Mouse (Mus musculus) heart, postnatal 14 days (tissue): ENCODE results near the gene Rgs13. TPM values are rescaled to one million over a fixed set of nuclear protein-coding genes. Genes with fewer than 3 reads are reported as not detected.

Source experiments
- DNase-seq, 2 experiments: peaks; one replicate each; pipeline ENCODE4 v3.0.0; 2021 to 2022
- intact Hi-C: fragments of 180-260 bp; cut with DNase I; formaldehyde crosslinking; loops from one replicate; pipeline ENCODE4 v1.15.1; 2025
- long read RNA-seq, 2 experiments: library from polyadenylated mRNA; stranded (forward); transcript quantifications; one replicate each; pipeline ENCODE4 v2.0.0; 2021
- total RNA-seq, 2 experiments: library from RNA; stranded (reverse); gene quantifications; 2 replicates each; pipeline ENCODE4 v1.2.3; 2021

Gene Rgs13
- not detected for total RNA-seq
- long read RNA-seq, experiment 1: 0 reads
- long read RNA-seq, experiment 2: 0 reads

GRCm38 (mm10) chr1:144177166-144177565 lies at the start of gene Rgs13:
TSS of gene Rgs13 (minus strand) at chr1:144177372.
- DNase-seq: no peak
- intact Hi-C loops: no loop called here

GRCm38 (mm10) chr1:144215230-144215629 lies 38.1 kb upstream of the Rgs13 start:
- DNase-seq: no peak
- intact Hi-C loops: no loop called here

- intact Hi-C loops: no loop called here
- DNase-seq: no peak
These were observed 33.7 kb upstream of the Rgs13 start for GRCm38 (mm10) chr1:144210912-144211311.

GRCm38 (mm10) chr1:144206281-144207061 lies 29.3 kb upstream of the Rgs13 start:
- DNase-seq: no peak
- intact Hi-C loops: loop anchor here (5.0 to 10.0 kb wide), 2 partner anchors 202 to 404 kb away; partner anchors contain the start of gene Rgs2

- intact Hi-C loops: loop anchor here (5.0 to 10.0 kb wide), 2 partner anchors 200 to 402 kb away; partner anchors contain the start of gene Rgs2
- no peak for DNase-seq
These were observed 27.6 kb upstream of the Rgs13 start for GRCm38 (mm10) chr1:144204766-144205165.

GRCm38 (mm10) chr1:144202939-144203338 lies 25.8 kb upstream of the Rgs13 start:
- intact Hi-C loops: loop anchor here (10.0 kb wide), 1 partner anchor 198 kb away; the partner anchor contains the start of gene Rgs2
- DNase-seq: no peak

- DNase-seq: no peak
- intact Hi-C loops: loop anchor here (10.0 kb wide), 1 partner anchor 196 kb away; the partner anchor contains the start of gene Rgs2
These were observed 23.3 kb upstream of the Rgs13 start for GRCm38 (mm10) chr1:144200496-144200895.

GRCm38 (mm10) chr1:144199538-144199937 lies 22.4 kb upstream of the Rgs13 start:
- no peak for DNase-seq
- intact Hi-C loops: loop anchor here (5.0 kb wide), 2 partner anchors 43 to 178 kb away; no protein-coding TSS in a partner anchor

GRCm38 (mm10) chr1:144197684-144198083 lies 20.5 kb upstream of the Rgs13 start:
- peak; percentile 23 to 57 for DNase-seq
- intact Hi-C loops: loop anchor here (5.0 kb wide), 2 partner anchors 45 to 180 kb away; no protein-coding TSS in a partner anchor

- DNase-seq: no peak
- intact Hi-C loops: no loop called here
These were observed 9.7 kb upstream of the Rgs13 start for GRCm38 (mm10) chr1:144186655-144187396.

GRCm38 (mm10) chr1:144184955-144185715 lies 8.0 kb upstream of the Rgs13 start:
- intact Hi-C loops: no loop called here
- DNase-seq: no peak

- no peak for DNase-seq
- intact Hi-C loops: no loop called here
These were observed 6.5 kb upstream of the Rgs13 start for GRCm38 (mm10) chr1:144183622-144184021.

- DNase-seq: no peak
- intact Hi-C loops: no loop called here
These were observed 2.4 kb upstream of the Rgs13 start for GRCm38 (mm10) chr1:144179559-144179958.

- intact Hi-C loops: no loop called here
- DNase-seq: no peak
These were observed 1.2 kb upstream of the Rgs13 start for GRCm38 (mm10) chr1:144178281-144178957.

- DNase-seq: no peak
- intact Hi-C loops: no loop called here
These were observed 448 bp upstream of the Rgs13 start for GRCm38 (mm10) chr1:144177620-144178019.

GRCm38 (mm10) chr1:144174760-144175159 lies 2.4 kb downstream of the Rgs13 start:
- DNase-seq: no peak
- intact Hi-C loops: no loop called here

GRCm38 (mm10) chr1:144173568-144174036 lies 3.6 kb downstream of the Rgs13 start:
- intact Hi-C loops: no loop called here

GRCm38 (mm10) chr1:144168921-144169320 lies 8.3 kb downstream of the Rgs13 start:
- intact Hi-C loops: no loop called here
- DNase-seq: no peak

More at GRCm38 (mm10) chr1:144173568-144174036, 3.6 kb downstream of the Rgs13 start:
- no peak for DNase-seq

GRCm38 (mm10) chr1:144167761-144168160 lies 9.4 kb downstream of the Rgs13 start:
- intact Hi-C loops: no loop called here

GRCm38 (mm10) chr1:144166897-144167296 lies 10.3 kb downstream of the Rgs13 start:
- no peak for DNase-seq
- intact Hi-C loops: no loop called here

More at GRCm38 (mm10) chr1:144167761-144168160, 9.4 kb downstream of the Rgs13 start:
- DNase-seq: no peak
